Mouse (Mus musculus): ENCODE results near the gene Snrpb.

Gene Snrpb

DNA sequence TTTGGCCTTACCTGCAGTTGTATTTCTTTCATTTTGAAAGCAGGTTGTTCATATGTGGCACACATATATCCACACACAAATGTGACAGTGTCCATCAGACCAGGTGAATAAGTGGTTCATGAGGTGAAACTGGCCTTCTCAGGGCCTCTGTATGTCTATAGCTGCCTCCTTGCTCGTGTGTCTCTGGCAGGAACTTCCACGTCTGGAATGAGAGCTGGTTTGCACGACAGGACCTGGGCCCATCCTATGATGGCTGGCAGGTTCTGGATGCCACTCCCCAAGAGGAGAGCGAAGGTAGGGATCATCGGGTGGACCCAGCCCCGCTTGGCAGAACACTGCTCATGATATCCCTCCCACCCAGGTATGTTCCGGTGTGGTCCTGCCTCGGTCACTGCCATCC is 36.2 kb downstream of the Snrpb start:
- DNase-seq (ENCODE audit: low read depth) = no peak

- DNase-seq (ENCODE audit: low read depth) = no peak
Observed at GRCm38 (mm10) chr2:130129687-130130086, 49.5 kb downstream of the Snrpb start.

- DNase-seq (ENCODE audit: low read depth) = no peak
Observed at GRCm38 (mm10) chr2:130126073-130126472, 53.1 kb downstream of the Snrpb start.

DNA sequence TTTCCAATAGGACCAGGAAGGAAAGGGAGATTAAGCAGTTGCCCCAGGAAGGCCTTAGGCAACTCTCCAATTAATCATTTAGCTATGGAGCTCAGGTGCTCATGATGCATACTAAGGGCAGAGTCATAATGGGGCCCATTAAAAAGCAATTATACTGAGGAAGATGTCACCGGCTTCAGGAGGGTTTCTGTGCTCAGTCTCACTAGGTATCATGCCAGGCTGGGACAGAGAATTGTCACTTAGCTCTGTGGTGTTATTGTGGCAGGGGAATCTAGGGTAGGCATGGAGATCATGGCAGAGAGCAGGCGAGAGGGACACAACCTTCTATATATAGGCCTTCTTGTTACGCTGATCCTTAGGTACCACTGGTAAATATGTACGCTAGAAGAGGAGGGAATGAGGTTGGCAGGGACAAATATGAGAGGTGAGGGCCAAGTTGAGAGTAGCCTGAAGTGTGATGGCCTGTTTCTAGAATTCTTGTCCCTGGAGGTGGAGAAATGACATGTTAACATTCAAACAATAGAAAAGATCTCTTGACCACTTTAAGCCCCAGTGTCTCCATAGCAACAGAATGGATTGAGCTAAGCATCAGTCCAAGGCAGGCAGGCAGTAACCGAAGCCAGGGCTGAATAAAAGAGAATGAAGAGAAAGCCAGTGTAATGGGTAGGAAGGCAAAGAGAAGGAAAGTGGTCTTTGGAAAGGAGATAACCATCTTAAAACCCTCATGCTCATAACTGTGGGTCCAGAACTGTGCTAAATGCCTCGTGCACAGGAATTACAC is 53.7 kb downstream of the Snrpb start:
- no peak for DNase-seq (ENCODE audit: low read depth)

Measured in induced T-regulatory cell, adult 2 months (primary cell).